Comparison of ENCODE assay signal across 8 mouse cellular contexts in genomic region chrX:99574441-99575103, GRCm38 (mm10).
A peak's percentile ranks its signal among the peaks of the same experiment; 100 is the strongest.
DNase-seq lines count a peak whose midpoint lies in the region; ATAC-seq lines count a peak whose summit lies in the region.

No protein-coding gene starts in this region.

- peak overlapping the region; percentile 67 for H3K9ac ChIP-seq in heart, embryonic 16.5 days (ENCODE audit: low read length)
- H3K9ac ChIP-seq in lung, embryonic 15.5 days = no peak overlapping the region
- no peak overlapping the region for H3K9ac ChIP-seq in neural tube, embryonic 15.5 days (replicated peaks)

- H3K27ac ChIP-seq in embryonic facial prominence, embryonic 10.5 days (replicated peaks) = no peak overlapping the region; the same call in 1 of the 2 replicates
- no peak overlapping the region for H3K27ac ChIP-seq in heart, embryonic 16.5 days (ENCODE audit: low read length)
- H3K27ac ChIP-seq in lung, embryonic 15.5 days = no peak overlapping the region
- H3K27ac ChIP-seq in neural tube, embryonic 15.5 days (replicated peaks) = no peak overlapping the region

- H3K4me1 ChIP-seq in embryonic facial prominence, embryonic 10.5 days = no peaks in the 10 kb centered on the region
- no peaks in the 10 kb centered on the region for H3K4me1 ChIP-seq in heart, embryonic 16.5 days (ENCODE audit: control insufficient read depth, insufficient read depth, low read length)
- peaks cover 11% of the 10 kb centered on the region; the same call in 1 of the 2 replicates for H3K4me1 ChIP-seq in lung, embryonic 15.5 days
- peaks cover 4% of the 10 kb centered on the region for H3K4me1 ChIP-seq in neural tube, embryonic 15.5 days

- H3K27me3 ChIP-seq in embryonic facial prominence, embryonic 10.5 days (replicated peaks; ENCODE audit: low read depth, poor library complexity, severe bottlenecking) = peaks cover 97% of the 10 kb centered on the region
- peaks cover 14% of the 10 kb centered on the region for H3K27me3 ChIP-seq in heart, embryonic 16.5 days (ENCODE audit: control insufficient read depth, insufficient read depth, low read length)
- H3K27me3 ChIP-seq in lung, embryonic 15.5 days = peaks cover 11% of the 10 kb centered on the region; the same call in 1 of the 2 replicates
- peaks cover 59% of the 10 kb centered on the region for H3K27me3 ChIP-seq in neural tube, embryonic 15.5 days (replicated peaks)

- no peaks in the 10 kb centered on the region for H3K9me3 ChIP-seq in embryonic facial prominence, embryonic 10.5 days
- H3K9me3 ChIP-seq in heart, embryonic 16.5 days (replicated peaks; ENCODE audit: control insufficient read depth, low read length) = no peaks in the 10 kb centered on the region
- H3K9me3 ChIP-seq in lung, embryonic 15.5 days = no peaks in the 10 kb centered on the region
- no peaks in the 10 kb centered on the region for H3K9me3 ChIP-seq in neural tube, embryonic 15.5 days (replicated peaks)

- no peaks in the 10 kb centered on the region for H3K36me3 ChIP-seq in embryonic facial prominence, embryonic 10.5 days (replicated peaks)
- H3K36me3 ChIP-seq in heart, embryonic 16.5 days (ENCODE audit: control insufficient read depth, insufficient read depth) = no peaks in the 10 kb centered on the region
- H3K36me3 ChIP-seq in lung, embryonic 15.5 days = no peaks in the 10 kb centered on the region
- no peaks in the 10 kb centered on the region for H3K36me3 ChIP-seq in neural tube, embryonic 15.5 days

- H3K4me2 ChIP-seq in heart, embryonic 16.5 days (ENCODE audit: low read depth, low read length) = peak overlapping the region; percentile 68
- peak overlapping the region; percentile 59 for H3K4me2 ChIP-seq in lung, embryonic 15.5 days
- H3K4me2 ChIP-seq in neural tube, embryonic 15.5 days = peak overlapping the region; percentile 56

- H3K4me3 ChIP-seq in embryonic facial prominence, embryonic 10.5 days = peak overlapping the region; percentile 43
- H3K4me3 ChIP-seq in heart, embryonic 16.5 days (ENCODE audit: low read length) = peak overlapping the region; percentile 45
- peak overlapping the region; percentile 30 for H3K4me3 ChIP-seq in lung, embryonic 15.5 days
- H3K4me3 ChIP-seq in neural tube, embryonic 15.5 days (replicated peaks) = peak overlapping the region; percentile 21; the same call in 1 of the 2 replicates

- DNase-seq in 416B (ENCODE audit: low read depth) (peak; percentile 0), MN1 (ENCODE audit: low spot score) (peak; percentile 39)
- peak; percentile 68 for DNase-seq in embryonic facial prominence, embryonic 10.5 days (ENCODE audit: low spot score)
- peak; percentile 77 for DNase-seq in kidney, postnatal 14 days

- ATAC-seq in heart, embryonic 16.5 days (replicated peaks; ENCODE audit: extremely low read depth, insufficient read depth, low FRiP score) = no peak
- peak; percentile 36 for ATAC-seq in lung, embryonic 15.5 days (ENCODE audit: borderline replicate concordance, extremely low read depth, low FRiP score, low TSS enrichment)
- peak; percentile 60 for ATAC-seq in neural tube, embryonic 15.5 days (ENCODE audit: low FRiP score)
- no peak for ATAC-seq in activated CD4-positive, CD25-positive, alpha-beta regulatory T cell, adult 4 months

- 33% methylated on average over 18 of the region's 18 CpGs for WGBS in embryonic facial prominence, embryonic 10.5 days
- WGBS in heart, embryonic 16.5 days = 31% methylated on average over 16 of the region's 18 CpGs
- 26% methylated on average over 15 of the region's 18 CpGs for WGBS in lung, embryonic 15.5 days
- 30% methylated on average over 16 of the region's 18 CpGs for WGBS in neural tube, embryonic 15.5 days

Comparison
In these comparisons a context has a peak if more than half of its experiments do, and no peak if none do; other contexts are left out.
1. DNase-seq: peak in every context shown above with its lines; median percentile 77 in kidney, postnatal 14 days; 68 in embryonic facial prominence, embryonic 10.5 days; 39 in MN1; 0 in 416B.
2. ATAC-seq: peak in lung, embryonic 15.5 days (single experiment) and neural tube, embryonic 15.5 days (single experiment); none in heart, embryonic 16.5 days (single experiment) and activated CD4-positive, CD25-positive, alpha-beta regulatory T cell, adult 4 months (single experiment).
3. Peak in every context shown above with its lines, with median percentiles within 50 percentile points of each other: H3K4me3 ChIP-seq and H3K4me2 ChIP-seq.